Mouse (Mus musculus) large intestine, adult 2 months (tissue): ENCODE results near the gene Olfr467. TPM values are rescaled to one million over a fixed set of nuclear protein-coding genes. Genes with fewer than 3 reads are reported as not detected.
A peak's percentile ranks its signal among the peaks of the same experiment; 100 is the strongest.
"Not testable (repeated sequence)": the region's sequence is repeated elsewhere in the genome, so short reads cannot be mapped to it uniquely, and the experiment has no call there.

ENCODE experiments used
- DNase-seq: peaks from one replicate; pipeline ENCODE4 v3.0.0-alpha.2; 2012; ENCODE audit warnings: low read depth, low spot score
- WGBS: fragments of 180-500 bp; shearing (Covaris S2); methylation state at CpG from one replicate; pipeline ENCODE4 v1.1.7; 2018; 5-methylcytosine and 5-hydroxymethylcytosine counted together
- polyA plus RNA-seq: library from polyadenylated mRNA; depleted of rRNA; stranded (reverse); fragments of >200 nt; gene quantifications from 2 replicates; pipeline ENCODE4 v1.2.3, GENCODE M21; 2012; rRNA removed

Gene Olfr467
- polyA plus RNA-seq, result not detected in 2 replicates

GRCm38 (mm10) chr7:107811963-107812362, at the start of gene Olfr467:
Olfr467 (plus strand) TSS chr7:107812263.
- no peak for DNase-seq

- 52% methylated on average over 6 of the region's 6 CpGs for WGBS
- no peak for DNase-seq
These were observed 41.3 kb upstream of the Olfr467 start for GRCm38 (mm10) chr7:107770812-107771211.

- 24% methylated on average over 1 of the region's 1 CpGs for WGBS
- no peak for DNase-seq
These were observed 33.8 kb upstream of the Olfr467 start for GRCm38 (mm10) chr7:107778216-107778615.

GRCm38 (mm10) chr7:107779611-107780010, 32.5 kb upstream of the Olfr467 start:
- 45% methylated on average over 4 of the region's 4 CpGs for WGBS
- no peak for DNase-seq

- DNase-seq, result peak; percentile 8
- 49% methylated on average over 3 of the region's 3 CpGs for WGBS
These were observed 24.0 kb upstream of the Olfr467 start for GRCm38 (mm10) chr7:107787977-107788620.

GRCm38 (mm10) chr7:107796500-107796899, 15.6 kb upstream of the Olfr467 start:
- no peak for DNase-seq
- 84% methylated on average over 2 of the region's 2 CpGs for WGBS

GRCm38 (mm10) chr7:107801108-107801507, 11.0 kb upstream of the Olfr467 start, which contains the start of gene Ovch2:
Ovch2 (minus strand) TSS chr7:107801208.
- WGBS, result 90% methylated on average over 2 of the region's 2 CpGs
- DNase-seq, result no peak

- WGBS, result 63% methylated on average over 3 of the region's 3 CpGs
These were observed 9.9 kb upstream of the Olfr467 start for GRCm38 (mm10) chr7:107802138-107802537.

GRCm38 (mm10) chr7:107819442-107819841, 7.4 kb downstream of the Olfr467 start:
- DNase-seq, result no peak

More at GRCm38 (mm10) chr7:107802138-107802537, 9.9 kb upstream of the Olfr467 start:
- DNase-seq, result no peak

GRCm38 (mm10) chr7:107823867-107824266, 11.8 kb downstream of the Olfr467 start:
- WGBS, result 56% methylated on average over 2 of the region's 2 CpGs

GRCm38 (mm10) chr7:107825441-107825840, 13.4 kb downstream of the Olfr467 start, which contains the start of gene Olfr469:
Olfr469 (minus strand) TSS chr7:107825541.
- DNase-seq, result not testable (repeated sequence)

More at GRCm38 (mm10) chr7:107823867-107824266, 11.8 kb downstream of the Olfr467 start:
- not testable (repeated sequence) for DNase-seq

- WGBS, result 88% methylated on average over 1 of the region's 1 CpGs
These were observed 29.7 kb downstream of the Olfr467 start for GRCm38 (mm10) chr7:107841719-107842118.

GRCm38 (mm10) chr7:107847390-107847789, 35.3 kb downstream of the Olfr467 start, which contains the start of gene Olfr470:
Olfr470 (minus strand) TSS chr7:107847490.
- WGBS, result 56% methylated on average over 1 of the region's 1 CpGs
- not testable (repeated sequence) for DNase-seq

More at GRCm38 (mm10) chr7:107841719-107842118, 29.7 kb downstream of the Olfr467 start:
- DNase-seq, result no peak

Other genes starting within 250 kb of the Olfr467 start
- gene Olfml1, start 244.8 kb upstream of the Olfr467 start, polyA plus RNA-seq, result 2.1 and 2.3 TPM in 2 replicates
- 10.2 and 15.0 TPM in 2 replicates for gene Ppfibp2, start 217.1 kb upstream of the Olfr467 start, polyA plus RNA-seq
- not detected in 2 replicates for gene 5330417H12Rik, start 187.1 kb upstream of the Olfr467 start, polyA plus RNA-seq
- gene Cyb5r2, start 54.2 kb upstream of the Olfr467 start, polyA plus RNA-seq, result 0.04 and 0.14 TPM in 2 replicates
- not detected in 2 replicates for gene Ovch2, start 11.1 kb upstream of the Olfr467 start, polyA plus RNA-seq
- not detected in 2 replicates for gene Olfr469, start 13.3 kb downstream of the Olfr467 start, polyA plus RNA-seq
- not detected in 2 replicates for gene Olfr470, start 35.2 kb downstream of the Olfr467 start, polyA plus RNA-seq
- gene Olfr472, start 85.6 kb downstream of the Olfr467 start, polyA plus RNA-seq, result not detected in 2 replicates
- gene Olfr473, start 118.2 kb downstream of the Olfr467 start, polyA plus RNA-seq, result not detected in 2 replicates
- not detected in 2 replicates for gene Olfr474, start 142.4 kb downstream of the Olfr467 start, polyA plus RNA-seq
- gene Olfr476, start 152.5 kb downstream of the Olfr467 start, polyA plus RNA-seq, result not detected in 2 replicates
- gene Olfr477, start 174.4 kb downstream of the Olfr467 start, polyA plus RNA-seq, result not detected in 2 replicates
- not detected in 2 replicates for gene Olfr478, start 221.7 kb downstream of the Olfr467 start, polyA plus RNA-seq
- gene Olfr479, start 238.4 kb downstream of the Olfr467 start, polyA plus RNA-seq, result not detected in 2 replicates